Mouse (Mus musculus) kidney, adult 8-10 months (tissue): ENCODE data around the gene Zfp963.
A peak's percentile ranks its signal among the peaks of the same experiment; 100 is the strongest.

Experiments
- DNase-seq, 2 experiments: peaks; one replicate each; pipeline ENCODE4 v3.0.0; 2022

The Zfp963 gene

DNA sequence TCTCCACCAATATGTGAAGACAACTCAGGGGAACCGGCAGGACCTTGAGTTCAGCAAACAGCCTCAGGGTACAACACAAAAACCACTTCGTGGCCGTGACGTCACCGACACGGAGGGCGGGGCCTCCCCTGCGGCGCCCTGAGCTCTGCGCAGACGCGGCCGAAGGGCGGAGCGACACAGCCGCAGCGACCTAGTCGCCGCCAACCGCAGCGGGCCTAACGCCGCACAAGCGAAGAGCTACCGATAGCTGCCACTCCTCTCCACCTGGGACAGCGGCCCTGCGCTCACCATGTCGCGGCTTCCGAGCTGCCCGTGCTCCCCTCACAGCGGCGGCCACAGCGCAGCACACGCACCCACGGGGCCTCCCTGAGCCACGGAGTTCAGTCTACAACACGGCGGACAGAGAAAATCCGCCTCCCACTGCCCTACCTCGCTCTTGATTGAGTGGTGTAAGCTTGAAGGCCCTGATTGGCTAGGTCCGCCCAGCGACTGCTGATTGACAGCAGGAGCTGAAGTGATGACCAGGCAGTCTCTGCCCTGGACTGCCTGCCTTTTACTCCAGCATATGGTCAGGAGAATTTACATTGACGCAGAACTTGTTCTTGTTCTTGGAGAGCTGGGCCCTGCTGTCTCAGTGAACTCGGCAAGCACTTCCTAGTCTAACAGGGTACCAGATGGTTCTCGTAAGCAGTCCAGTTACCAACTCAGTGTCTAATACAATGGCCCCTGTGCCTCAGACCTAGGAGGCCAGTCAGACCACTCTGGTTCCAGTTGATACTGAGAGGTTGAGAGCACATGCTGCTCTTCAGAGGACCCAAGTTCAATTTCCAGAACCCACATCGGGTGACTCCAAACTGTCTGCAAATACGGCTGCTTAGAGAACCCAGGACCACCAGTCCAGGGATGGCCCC, at the start of gene Zfp963:
Zfp963 (minus strand) TSS at position 427 of the 911 bp plus-strand sequence.
- DNase-seq = peak; percentile 93 to 96

DNA sequence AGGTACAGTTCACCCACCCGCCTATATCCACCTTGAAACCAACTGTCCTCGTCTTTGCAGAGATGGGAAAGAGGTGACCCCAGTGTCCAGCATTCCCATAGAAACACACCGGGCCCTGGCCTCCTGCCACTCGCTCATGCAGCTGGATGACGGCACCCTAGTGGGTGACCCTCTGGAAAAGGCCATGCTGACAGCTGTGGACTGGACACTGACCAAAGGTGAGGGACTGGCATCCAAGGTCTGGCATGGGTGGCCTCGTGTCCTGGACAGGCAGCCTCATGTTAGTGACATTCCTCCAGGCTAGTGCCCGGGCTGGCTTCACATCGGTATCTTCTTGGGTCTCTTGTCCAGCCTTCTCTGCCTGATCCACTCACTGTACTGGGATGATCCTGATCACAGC, 49.5 kb upstream of the Zfp963 start:
- peak in 1 of 2 experiments; percentile 1 for DNase-seq

DNA sequence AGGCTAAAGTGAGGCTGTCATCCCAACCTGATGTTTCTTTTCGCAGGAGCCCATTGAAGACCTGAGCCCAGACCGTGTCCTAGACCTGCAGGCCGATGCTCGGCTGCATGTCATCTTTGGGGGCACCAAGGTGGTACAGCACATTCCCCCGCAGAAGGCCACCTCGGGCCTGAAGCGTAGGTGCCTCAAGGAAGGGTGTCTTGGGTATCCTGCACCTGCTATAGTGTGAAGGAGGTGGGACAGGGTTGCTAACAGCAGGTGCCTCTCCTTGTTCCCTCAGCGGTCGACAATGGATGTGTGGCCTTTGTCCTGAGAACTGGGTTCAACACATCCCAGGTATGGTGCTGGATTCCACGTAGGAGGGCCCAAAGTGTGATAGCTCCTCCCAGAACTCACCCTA, 47.9 kb upstream of the Zfp963 start:
- no peak for DNase-seq

DNA sequence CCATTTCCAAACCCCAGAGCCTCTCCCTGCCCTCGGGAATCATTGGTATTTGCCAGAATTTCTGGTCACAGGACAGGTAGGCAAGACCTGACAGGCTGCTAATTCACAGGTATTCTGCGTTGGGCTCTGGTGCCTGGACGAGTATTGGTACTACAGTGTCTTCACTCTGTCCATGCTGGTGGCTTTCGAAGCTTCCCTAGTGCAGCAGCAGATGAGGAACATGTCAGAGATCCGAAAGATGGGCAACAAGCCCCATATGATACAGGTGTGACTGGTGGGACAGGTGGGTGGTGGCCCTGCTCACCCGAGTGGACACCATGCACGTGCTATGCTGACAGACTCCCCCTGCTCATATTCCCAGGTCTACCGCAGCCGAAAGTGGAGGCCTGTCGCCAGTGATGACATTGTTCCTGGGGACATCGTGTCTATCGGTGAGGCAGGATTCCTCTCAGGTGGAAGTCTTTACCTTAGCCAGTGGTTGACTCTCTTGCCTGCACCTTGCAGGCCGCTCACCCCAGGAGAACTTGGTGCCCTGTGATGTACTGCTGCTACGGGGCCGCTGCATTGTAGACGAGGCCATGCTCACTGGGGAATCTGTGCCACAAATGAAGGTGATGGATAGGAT, 47.1 kb upstream of the Zfp963 start:
- no peak for DNase-seq

DNA sequence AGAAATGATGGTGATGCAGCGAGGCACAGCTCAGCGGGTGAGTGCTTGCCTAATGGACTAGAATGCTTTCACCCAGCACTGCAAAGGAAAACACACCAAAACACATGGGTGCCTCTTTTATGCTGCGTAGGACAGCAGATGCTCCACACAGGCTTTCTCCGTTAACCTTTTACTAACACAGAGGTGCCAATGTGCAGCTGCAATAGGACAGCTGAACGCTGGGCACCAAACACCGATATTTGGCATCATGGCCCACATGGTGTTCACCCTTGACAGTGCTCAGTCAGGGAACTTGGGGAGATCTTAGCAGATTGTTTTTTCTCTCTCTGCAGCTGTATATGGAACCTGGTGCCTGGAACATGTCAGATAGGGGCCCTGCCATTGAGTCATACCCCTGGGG, 45.1 kb upstream of the Zfp963 start:
- peak in 1 of 2 experiments; percentile 0 for DNase-seq

DNA sequence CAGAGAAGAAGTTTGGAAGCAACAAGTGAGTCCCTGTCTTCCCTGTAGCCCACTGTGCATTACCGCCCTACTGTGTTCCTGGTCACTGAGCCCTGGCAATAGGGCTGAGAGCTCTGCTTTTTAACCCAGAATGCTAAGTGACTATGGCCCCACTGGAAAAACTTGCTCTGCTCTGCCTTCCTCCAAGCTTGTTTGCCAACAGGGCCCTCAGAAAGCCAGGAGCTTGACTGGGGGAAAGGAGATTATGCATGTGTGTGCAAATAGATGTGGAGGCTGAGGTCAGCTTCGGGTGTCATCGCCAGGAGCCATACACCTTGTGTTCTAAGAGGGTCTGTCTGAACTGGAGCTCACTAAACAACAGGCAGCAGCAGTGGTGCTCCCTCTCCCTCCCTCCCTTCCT, 44.3 kb upstream of the Zfp963 start:
- peak in 1 of 2 experiments; percentile 0 for DNase-seq

DNA sequence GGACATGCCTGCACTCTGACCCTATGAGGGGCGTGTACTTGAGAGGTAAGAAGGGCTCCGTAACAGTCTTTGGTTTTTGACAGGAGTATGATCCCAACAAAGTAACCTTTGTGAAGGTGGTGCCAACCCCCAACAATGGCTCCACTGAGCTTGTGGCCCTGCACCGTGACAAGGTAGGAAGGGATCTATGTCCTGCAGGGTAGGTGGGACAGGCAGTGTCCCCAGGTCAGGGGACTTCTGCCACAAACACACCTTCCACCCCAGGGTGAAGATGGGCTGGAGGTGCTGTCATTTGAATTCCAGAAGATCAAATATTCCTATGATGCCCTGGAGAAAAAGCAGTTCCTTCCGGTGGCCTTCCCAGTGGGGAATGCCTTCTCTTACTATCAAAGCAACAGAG, 43.9 kb upstream of the Zfp963 start:
- peak in 1 of 2 experiments; percentile 0 for DNase-seq

DNA sequence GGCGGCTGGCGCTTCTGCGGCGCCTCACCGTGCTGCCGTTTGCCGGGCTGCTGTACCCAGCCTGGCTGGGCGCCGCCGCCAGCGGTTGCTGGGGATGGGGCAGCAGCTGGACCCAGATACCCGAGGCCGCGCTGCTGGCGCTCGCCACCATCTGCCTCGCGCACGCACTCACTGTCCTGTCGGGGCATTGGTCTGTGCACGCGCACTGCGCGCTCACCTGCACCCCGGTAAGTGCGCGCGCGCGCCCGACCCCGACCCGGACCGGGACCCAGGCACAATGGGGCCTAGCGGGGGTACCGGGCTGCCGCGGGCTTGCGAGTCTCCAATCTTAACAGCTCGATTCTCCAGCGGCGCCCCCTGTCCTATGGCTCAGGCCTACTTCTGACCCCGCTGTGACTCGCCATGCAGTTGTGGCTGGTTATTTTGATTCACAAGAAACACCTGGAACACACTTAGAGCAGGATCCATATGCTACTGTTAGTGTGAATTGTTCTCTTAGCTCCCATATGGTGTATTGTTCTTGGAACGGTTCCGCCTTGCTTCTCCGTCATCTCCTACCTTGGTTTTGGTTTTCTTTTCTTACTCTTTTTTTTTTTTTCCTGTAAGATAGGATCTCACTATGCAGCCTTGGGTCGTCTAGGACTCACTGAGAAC, 41.8 kb upstream of the Zfp963 start:
- DNase-seq = peak in 1 of 2 experiments; percentile 29

DNA sequence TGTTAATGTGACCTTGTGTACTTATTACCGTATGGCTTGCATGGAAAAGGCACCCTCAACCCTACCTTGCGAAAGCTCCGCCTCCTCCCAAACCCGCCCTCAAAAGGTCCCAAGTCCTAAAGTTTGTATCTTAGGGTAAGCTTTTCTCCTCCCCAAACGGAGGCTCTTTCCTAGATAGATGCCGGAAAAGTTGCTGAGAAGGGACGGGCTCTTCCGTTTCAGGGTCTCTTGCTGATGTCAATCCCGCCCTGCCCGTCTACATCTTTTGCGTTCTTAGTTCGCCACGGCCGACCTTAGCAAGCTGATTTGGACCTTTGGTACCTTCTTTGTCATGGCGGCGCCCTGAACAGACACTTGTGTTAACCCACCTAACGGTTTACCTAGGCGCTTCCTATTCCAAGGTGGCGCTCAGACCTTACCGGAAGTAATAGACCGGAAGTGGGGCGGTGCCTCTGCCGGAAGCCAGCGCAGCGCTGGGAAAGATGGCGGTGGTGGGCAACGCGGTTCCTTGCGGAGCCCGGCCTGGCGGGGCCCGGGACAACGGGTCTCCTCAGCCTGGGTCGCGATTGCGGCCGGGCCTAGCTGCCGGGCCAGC, 41.1 kb upstream of the Zfp963 start, which contains the start of the genes Atp13a1 and Zfp866:
Atp13a1 (plus strand) TSS at position 391 of the 595 bp plus-strand sequence.
Zfp866 (minus strand) TSS at position 406 of the 595 bp plus-strand sequence.
- DNase-seq = peak; percentile 89 to 90

DNA sequence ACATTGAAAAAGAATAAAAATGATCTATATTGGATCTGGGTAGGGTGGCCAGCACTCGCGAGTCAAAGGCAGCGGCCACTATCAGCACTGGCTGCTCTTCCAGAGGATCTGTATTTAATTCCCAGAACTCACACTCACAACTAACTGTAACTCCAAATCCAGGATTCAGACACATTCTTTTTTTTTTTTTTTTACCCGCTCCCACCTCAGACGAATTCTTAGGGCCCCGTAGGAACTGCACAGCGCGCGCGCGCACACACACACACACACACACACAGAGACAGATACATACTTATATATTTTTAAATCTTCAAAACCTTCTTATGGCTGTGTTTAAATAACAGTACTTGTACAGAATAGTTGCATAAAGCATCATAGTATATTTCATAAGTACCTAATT, 40.6 kb upstream of the Zfp963 start:
- no peak for DNase-seq

DNA sequence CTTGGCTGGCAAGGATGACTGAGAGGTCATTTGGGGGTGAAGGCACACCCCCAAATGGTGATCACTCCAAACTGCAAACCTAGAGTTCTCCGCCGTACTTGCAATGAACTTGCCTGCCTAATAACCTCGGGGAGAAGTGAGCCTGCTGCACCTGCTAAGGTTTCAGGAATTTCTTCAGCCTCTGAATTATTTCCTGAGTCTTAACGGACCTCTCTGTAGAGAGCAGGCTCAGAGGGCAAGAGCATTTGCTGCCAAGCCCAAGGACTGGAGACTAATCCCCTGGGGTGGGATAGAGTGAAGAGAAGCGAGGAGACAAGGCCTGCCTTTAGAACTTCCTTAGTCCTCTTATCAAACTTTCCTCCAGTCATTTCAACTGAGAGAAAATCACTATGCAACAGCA, 40.0 kb upstream of the Zfp963 start:
- no peak for DNase-seq

DNA sequence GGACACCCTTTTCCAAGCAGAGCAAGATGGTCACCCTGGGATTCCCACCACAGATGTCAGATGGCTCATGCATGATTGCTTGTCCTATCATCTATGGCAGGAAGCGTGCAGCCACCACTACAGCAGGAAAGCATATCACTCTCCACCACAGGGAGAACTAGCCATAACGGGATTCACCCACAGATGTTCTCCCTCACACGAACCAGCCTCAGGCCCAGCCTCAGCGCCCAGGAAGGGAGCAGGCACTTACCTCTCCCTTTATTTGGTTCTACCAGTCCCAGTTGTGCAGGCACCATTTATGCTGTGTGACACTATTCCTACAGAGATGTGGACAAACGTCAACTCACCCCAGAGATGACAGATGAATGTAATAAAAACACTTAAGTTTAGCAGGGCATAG, 39.3 kb upstream of the Zfp963 start:
- no peak for DNase-seq

DNA sequence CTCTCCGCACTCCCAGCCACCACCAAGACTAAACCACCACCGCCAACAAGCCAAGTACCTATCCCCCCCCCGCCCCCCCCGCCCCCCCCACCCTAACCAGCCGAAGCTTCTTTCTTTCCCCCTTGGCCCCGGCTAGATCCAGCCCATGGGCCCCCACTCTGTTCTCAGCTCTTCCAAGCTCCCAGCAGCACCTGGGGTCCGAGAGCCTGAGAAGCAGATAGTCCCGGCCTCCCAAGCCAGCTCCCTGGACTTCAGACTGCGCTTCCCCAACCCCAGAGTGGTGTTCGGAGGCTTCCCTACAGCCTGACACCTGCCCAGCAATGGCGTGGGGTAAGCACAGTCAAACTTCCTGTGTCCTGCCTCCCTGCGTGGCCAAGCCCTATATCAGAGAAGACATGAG, 27.3 kb upstream of the Zfp963 start:
- DNase-seq = no peak

DNA sequence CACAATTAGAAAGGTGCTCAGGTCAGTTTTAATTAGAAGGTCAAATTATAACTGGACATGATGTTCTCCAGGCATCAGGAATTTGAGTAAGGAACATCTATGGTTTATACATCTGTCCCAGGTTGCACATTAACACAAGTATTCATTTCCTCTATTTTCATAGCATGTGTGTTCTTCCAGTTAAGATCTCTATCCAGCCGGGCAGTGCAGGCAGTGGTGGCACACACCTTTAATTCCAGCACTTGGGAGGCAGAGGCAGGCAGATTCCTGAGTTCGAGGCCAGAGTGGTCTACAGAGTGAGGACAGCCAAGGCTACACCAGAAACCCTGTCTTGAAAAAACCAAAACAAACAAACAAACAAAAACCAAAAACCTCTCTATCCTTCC, 25.4 kb upstream of the Zfp963 start:
- no peak for DNase-seq

DNA sequence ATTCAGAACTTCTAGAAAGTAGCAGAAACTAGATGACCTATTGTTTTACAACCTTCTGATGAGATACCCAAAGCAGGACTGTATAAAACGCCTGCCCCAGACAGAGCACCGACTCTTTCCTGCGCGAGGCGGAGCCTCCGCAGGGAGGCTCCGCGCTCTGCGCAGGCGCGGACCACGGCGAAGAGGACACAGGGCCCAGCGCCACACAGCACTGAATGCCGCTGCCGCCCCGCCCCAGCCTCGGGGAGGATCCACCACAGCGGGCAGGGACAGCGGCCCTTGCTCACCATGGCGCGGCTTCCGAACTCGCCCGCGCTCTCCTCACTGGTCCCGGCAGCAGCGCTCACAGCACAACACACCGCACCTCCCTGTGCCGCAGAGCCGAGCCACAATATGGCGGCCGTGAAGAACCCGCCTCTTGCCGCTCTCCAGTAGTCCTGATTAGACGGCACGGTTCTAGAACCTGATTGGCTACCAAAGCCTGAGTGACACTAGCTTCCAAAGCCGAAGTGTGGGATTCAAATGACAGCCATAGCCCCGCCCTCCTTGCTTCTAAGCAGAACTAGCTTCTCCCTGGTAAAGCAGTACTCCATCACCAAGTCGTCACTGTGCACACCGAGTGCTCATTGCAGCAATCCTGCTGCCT, 24.9 kb upstream of the Zfp963 start, which contains the start of gene Gm20422:
Gm20422 (minus strand) TSS at position 384 of the 646 bp plus-strand sequence.
- DNase-seq = peak; percentile 91 to 94

DNA sequence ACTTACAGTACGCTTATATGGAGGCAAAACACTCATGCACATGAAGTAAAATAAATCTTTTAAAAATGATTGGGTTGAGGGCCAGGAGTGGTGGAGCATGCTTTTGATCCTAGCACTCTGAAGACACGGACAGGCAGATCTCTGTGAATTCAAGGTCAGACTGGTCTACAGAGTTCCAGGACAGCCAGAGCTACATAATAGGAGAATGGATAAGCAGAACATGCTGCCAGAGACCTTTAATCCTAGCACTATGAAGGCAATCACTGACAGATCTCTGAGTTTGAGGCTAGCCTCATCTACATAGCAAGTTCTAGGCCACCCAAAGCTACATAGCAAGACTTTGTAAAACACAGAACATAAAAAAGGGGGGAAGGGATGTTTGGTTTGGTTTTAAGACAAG, 22.3 kb upstream of the Zfp963 start:
- DNase-seq = no peak

DNA sequence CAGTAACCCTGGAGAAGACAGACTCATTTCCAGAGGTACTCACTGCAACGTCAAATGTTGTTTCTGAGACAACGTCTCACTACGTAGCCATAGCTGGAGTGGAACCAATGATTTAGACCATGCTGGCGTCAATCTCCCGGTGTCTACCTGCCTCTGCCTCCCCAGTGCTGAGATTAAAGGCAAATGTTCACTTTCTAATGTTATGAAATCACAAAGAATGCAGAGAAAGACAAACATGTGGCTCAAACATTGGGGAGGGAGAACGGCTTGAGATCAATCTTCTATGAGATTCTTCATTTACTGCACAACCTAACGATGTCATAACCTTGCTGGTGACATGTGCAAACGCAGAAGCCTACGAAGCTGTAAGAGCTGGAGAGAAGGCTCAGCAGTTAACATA, 21.5 kb upstream of the Zfp963 start:
- no peak for DNase-seq

DNA sequence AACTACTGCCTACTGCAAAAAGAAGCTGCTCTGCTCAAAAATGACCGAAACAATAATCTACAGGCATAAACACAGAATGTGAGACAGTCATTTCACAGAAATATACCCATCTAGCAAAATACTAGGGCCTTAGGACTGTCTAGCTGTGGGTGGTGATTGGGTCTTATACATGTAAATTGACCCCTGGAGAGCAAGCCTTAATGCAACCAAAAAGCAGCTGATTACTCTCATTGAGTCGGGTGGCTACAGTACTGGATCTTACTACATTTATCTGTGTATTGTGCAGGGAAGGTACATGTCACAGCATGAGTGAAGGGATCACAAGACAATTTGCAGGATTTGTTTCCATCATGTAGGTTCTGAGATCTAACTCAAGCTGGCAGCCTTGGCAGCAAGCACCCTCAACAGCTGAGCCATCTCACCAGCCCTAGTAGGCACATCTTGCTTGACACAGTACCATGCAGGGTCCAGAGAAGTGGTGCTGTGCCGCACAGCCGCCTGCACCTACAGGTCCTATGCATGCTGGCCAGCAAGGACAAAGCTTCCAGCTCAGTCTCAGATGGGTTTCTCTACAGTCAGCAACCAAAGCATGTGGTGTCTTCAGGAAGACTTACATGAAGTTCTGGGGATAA, 12.2 kb upstream of the Zfp963 start:
- no peak for DNase-seq

DNA sequence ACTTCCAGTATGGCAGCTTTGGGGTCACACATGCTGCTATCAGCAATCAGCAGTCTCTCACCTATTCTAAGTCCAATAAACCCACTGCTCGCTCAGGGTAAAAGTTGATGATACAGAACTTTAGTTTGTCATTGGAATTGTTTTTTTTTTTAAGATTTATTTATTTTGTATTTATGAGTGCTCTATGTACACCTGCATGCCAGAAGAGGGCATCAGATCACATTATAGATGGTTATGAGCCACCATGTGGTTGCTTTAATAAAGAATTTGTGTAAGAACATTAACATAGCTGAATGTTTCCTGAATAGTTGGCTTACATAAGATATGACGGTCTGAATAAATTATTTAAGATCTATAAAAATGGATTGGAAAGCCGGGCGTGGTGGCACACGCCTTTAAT, 8.5 kb upstream of the Zfp963 start:
- DNase-seq = no peak

DNA sequence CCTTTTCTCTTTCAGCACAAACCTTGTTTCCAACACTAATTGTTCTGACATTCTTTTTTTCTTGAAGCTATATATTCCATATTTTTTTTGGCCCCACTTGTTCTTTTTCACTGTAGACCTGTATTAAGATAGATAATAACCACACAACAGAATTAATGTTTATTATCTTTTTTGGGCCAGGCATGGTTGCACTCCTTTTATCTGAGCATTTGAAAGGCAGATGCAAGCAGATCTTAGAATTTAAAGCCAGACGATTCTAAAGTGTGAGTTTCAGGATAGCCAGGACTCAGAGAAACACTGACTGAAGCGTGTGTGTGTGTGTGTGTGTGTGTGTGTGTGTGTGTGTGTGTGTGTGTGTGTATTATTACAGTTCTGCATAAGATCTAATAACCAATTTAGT, 2.7 kb upstream of the Zfp963 start:
- DNase-seq = no peak

DNA sequence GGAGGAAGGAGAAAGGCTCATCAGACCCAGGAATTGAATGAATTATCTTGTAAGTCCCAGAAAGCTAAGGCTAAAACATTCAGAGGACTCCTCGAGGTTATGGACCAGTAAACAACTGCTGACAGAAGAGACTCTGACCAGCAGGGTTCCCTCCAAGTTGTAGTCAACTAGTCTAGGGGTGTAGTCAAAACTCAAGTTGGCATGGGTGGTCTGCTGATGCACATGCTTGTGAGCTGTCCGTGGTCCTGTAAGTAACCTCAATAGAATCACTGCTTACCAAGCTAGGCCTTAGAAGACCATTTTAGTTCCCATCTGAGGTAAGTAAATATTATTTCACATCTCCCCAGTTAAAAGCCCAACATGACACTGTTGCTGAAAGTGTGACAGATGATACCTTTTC, 8.5 kb downstream of the Zfp963 start:
- DNase-seq = no peak

DNA sequence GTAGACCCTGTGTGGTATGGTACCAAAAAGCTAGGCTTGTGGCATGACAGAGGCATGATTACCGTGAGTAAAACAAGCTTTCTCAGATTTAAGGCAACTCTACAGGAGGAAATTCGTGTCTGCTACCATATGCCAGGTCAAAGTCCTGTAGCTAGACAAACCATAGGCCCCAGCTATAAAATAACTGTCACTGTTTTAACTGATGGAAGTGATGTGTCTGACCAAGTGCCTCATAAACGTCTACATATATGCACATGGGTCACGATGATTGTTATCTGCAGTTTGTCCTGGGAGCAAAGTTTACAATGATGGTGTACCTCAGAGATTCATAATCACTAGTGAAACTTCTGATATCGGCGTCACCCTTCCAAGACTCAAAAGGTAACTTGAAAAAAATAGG, 9.0 kb downstream of the Zfp963 start:
- DNase-seq = no peak
